Mouse (Mus musculus): Measurements from ENCODE around the gene Vmn1r178. TPM values are rescaled to one million over a fixed set of nuclear protein-coding genes. Genes with fewer than 3 reads are reported as not detected.
"Not testable (repeated sequence)": the region's sequence is repeated elsewhere in the genome, so short reads cannot be mapped to it uniquely, and the experiment has no call there.

The Vmn1r178 gene
- polyA plus RNA-seq (2016; fragmentation: Nextera tagmentation; extraction: Ambion mirVana): not detected in 2 replicates

DNA sequence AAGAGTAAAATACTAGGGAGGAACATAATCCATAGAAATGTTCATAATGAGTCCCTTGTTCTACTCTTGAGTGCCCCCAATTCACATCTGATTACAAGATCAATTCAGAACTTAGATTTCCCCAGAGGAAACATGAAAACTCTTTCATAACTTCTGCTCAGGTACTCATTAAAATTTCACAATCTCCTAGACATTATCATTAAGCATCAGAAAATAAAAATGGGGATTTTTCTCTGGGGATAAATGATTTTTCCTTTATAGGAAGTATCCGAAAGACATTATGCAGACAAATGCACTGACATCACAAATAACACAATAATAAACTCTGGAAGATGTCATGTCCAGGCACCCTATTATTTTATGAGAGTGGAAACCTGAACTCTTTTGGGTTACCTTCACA lies at the start of gene Vmn1r178:
Gene Vmn1r178, plus strand, starts transcription at position 301 of the 400 bp plus-strand sequence.
- no peak within 1 kb of the TSS for H3K4me3 ChIP-seq
- no peaks in the 10 kb centered on the region for H3K4me1 ChIP-seq (replicated peaks)
- no peaks in the 10 kb centered on the region for H3K36me3 ChIP-seq
- no peaks in the 10 kb centered on the region for H3K27me3 ChIP-seq (ENCODE audit: insufficient read depth, poor library complexity, severe bottlenecking)
- 85% methylated on average over 1 of the region's 1 CpGs for WGBS
- H3K27ac ChIP-seq: no peak within 1 kb of the TSS
- H3K9me3 ChIP-seq: peaks cover 62% of the 10 kb centered on the region
- no peak for DNase-seq (ENCODE audit: low spot score)

DNA sequence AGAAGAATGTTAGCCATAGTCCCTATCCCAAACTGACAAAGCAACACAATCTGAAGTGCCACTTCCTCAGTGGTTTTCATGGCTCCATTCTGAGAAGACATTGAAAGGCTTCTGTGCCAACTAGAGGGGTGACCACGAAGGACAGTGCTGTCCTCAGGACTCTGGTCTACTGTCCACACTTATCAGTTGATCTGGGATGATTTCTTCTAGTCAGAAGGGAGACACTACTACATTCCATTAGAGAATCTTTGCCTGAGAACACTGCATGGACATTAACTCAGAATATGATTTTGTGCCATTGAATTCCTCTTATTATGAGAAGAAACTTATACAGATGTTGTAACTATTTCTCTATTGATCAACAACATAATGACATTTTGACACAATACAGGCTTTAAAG lies 25.5 kb upstream of the Vmn1r178 start, which contains the start of gene Vmn1r177:
Gene Vmn1r177, minus strand, starts transcription at position 101 of the 400 bp plus-strand sequence.
- H3K36me3 ChIP-seq; H3K4me1 ChIP-seq (replicated peaks); H3K27ac ChIP-seq; DNase-seq (ENCODE audit: low spot score); H3K4me3 ChIP-seq; H3K27me3 ChIP-seq (ENCODE audit: insufficient read depth, poor library complexity, severe bottlenecking): not testable (repeated sequence)
- WGBS: 19% methylated on average over 1 of the region's 1 CpGs
- H3K9me3 ChIP-seq: peaks cover 23% of the 10 kb centered on the region

DNA sequence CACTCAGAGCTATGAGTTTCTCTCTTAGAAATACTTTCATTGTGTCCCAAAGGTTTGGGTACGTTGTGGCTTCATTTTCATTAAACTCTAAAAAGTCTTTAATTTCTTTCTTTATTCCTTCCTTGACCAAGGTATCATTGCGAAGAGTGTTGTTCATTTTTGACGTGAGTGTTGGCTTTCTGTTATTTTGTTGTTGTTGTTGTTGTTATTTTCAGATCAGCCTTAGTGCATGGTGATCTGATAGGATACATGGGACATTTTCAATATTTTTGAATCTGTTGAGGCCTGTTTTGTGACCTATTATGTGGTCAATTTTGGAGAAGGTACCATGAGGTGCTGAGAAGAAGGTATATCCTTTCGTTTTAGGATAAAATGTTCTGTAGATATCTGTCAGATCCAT lies 14.9 kb upstream of the Vmn1r178 start:
- not testable (repeated sequence) for H3K27ac ChIP-seq; DNase-seq (ENCODE audit: low spot score); H3K4me3 ChIP-seq; H3K36me3 ChIP-seq; H3K4me1 ChIP-seq (replicated peaks); H3K27me3 ChIP-seq (ENCODE audit: insufficient read depth, poor library complexity, severe bottlenecking)
- WGBS: 68% methylated on average over 4 of the region's 4 CpGs
- peaks cover 24% of the 10 kb centered on the region; the same call in 1 of the 2 replicates for H3K9me3 ChIP-seq

DNA sequence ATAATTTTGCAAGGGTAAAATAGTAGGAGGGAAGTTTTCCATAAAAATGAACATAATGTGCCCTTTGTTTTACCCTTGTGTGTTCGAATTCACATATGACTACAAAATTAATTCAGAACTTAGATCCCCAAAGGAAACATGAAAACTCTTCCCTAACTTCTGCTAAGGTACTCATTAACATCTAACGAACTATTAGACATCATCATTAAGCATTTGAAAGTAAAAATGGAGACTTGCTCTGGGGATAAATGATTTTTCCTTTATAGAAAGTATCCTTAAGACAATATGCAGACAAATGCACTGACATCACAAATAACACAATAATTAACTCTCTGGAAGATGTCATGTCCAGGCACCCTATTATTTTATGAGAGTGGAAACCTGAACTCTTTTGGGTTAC lies 34.9 kb downstream of the Vmn1r178 start, which contains the start of gene Vmn1r179:
Gene Vmn1r179, plus strand, starts transcription at position 301 of the 400 bp plus-strand sequence.
- no peak for DNase-seq (ENCODE audit: low spot score)
- Histone ChIP-seq H3K27me3 (ENCODE audit: insufficient read depth, poor library complexity, severe bottlenecking) (no peaks in the 10 kb centered on the region), H3K9me3 (peaks cover 59% of the 10 kb centered on the region), H3K27ac (no peak within 1 kb of the TSS), H3K4me1 (replicated peaks) (no peaks in the 10 kb centered on the region), H3K4me3 (no peak within 1 kb of the TSS), H3K36me3 (no peaks in the 10 kb centered on the region)
- 62% methylated on average over 2 of the region's 2 CpGs for WGBS

Other genes starting within 250 kb of the Vmn1r178 start
- not detected in 2 replicates for gene Vmn1r172, start 233.7 kb upstream of the Vmn1r178 start, polyA plus RNA-seq (2016; fragmentation: Nextera tagmentation; extraction: Ambion mirVana)
- gene Vmn1r173, start 191.3 kb upstream of the Vmn1r178 start, polyA plus RNA-seq (2016; fragmentation: Nextera tagmentation; extraction: Ambion mirVana): not detected in 2 replicates
- not detected in 2 replicates for gene Vmn1r174, start 139.7 kb upstream of the Vmn1r178 start, polyA plus RNA-seq (2016; fragmentation: Nextera tagmentation; extraction: Ambion mirVana)
- gene Vmn1r175, start 81.4 kb upstream of the Vmn1r178 start, polyA plus RNA-seq (2016; fragmentation: Nextera tagmentation; extraction: Ambion mirVana): not detected in 2 replicates
- gene Vmn1r176, start 54.6 kb upstream of the Vmn1r178 start, polyA plus RNA-seq (2016; fragmentation: Nextera tagmentation; extraction: Ambion mirVana): not detected in 2 replicates
- gene Vmn1r177, start 25.6 kb upstream of the Vmn1r178 start, polyA plus RNA-seq (2016; fragmentation: Nextera tagmentation; extraction: Ambion mirVana): not detected in 2 replicates
- not detected in 2 replicates for gene Vmn1r179, start 35.0 kb downstream of the Vmn1r178 start, polyA plus RNA-seq (2016; fragmentation: Nextera tagmentation; extraction: Ambion mirVana)
- gene Vmn1r180, start 58.6 kb downstream of the Vmn1r178 start, polyA plus RNA-seq (2016; fragmentation: Nextera tagmentation; extraction: Ambion mirVana): not detected in 2 replicates
- not detected in 2 replicates for gene Vmn1r181, start 82.6 kb downstream of the Vmn1r178 start, polyA plus RNA-seq (2016; fragmentation: Nextera tagmentation; extraction: Ambion mirVana)
- gene V1rd19, start 109.7 kb downstream of the Vmn1r178 start, polyA plus RNA-seq (2016; fragmentation: Nextera tagmentation; extraction: Ambion mirVana): not detected in 2 replicates
- not detected in 2 replicates for gene Vmn1r183, start 161.2 kb downstream of the Vmn1r178 start, polyA plus RNA-seq (2016; fragmentation: Nextera tagmentation; extraction: Ambion mirVana)
- 25.9 and 29.4 TPM in 2 replicates for gene Zfp180, start 189.9 kb downstream of the Vmn1r178 start, polyA plus RNA-seq (2016; fragmentation: Nextera tagmentation; extraction: Ambion mirVana)
- 3.3 and 5.4 TPM in 2 replicates for gene Zfp112, start 220.3 kb downstream of the Vmn1r178 start, polyA plus RNA-seq (2016; fragmentation: Nextera tagmentation; extraction: Ambion mirVana)
- gene Zfp235, start 242.2 kb downstream of the Vmn1r178 start, polyA plus RNA-seq (2016; fragmentation: Nextera tagmentation; extraction: Ambion mirVana): 12.9 and 14.6 TPM in 2 replicates